In genomic region chr14:33333833-33334232, GRCm38 (mm10) we compare ENCODE assay signal across 10 mouse cellular contexts.
DNase-seq lines count a peak whose midpoint lies in the region; ATAC-seq and TF ChIP-seq lines count a peak whose summit lies in the region.
"Had no signal": no experiment of that assay in that cellular context is flagged by ENCODE, and none has a peak within 500 bp of the region (broad histone marks: within the 10 kb centered on the region; RNA-seq: fewer than 3 reads in every experiment).

No protein-coding gene starts in this region.

- peak; percentile 87; the same call in 1 of the 2 replicates for TF ChIP-seq CTCF in testis, adult 2 months (IDR thresholded peaks at IDR 0.05; ENCODE audit: control insufficient read depth, insufficient read depth, insufficient replicate concordance, low read depth, low read length)

- H3K36me3 ChIP-seq in hindbrain, embryonic 10.5 days, result no peaks in the 10 kb centered on the region
- H3K36me3 ChIP-seq in hindbrain, embryonic 13.5 days, result no peaks in the 10 kb centered on the region
- no peaks in the 10 kb centered on the region for H3K36me3 ChIP-seq in testis, adult 2 months (ENCODE audit: control insufficient read depth, insufficient read depth, low read length)
- H3K36me3 ChIP-seq: heart, embryonic 15.5 days had no signal

- no peak for TF ChIP-seq POLR2A in testis, adult 2 months (IDR thresholded peaks at IDR 0.05; ENCODE audit: control insufficient read depth, low read depth, low read length)

- WGBS in hindbrain, embryonic 10.5 days, result 82% methylated on average over 4 of the region's 4 CpGs
- WGBS in hindbrain, embryonic 13.5 days, result 84% methylated on average over 4 of the region's 4 CpGs

- no peaks in the 10 kb centered on the region; the same call in 1 of the 2 replicates for H3K27me3 ChIP-seq in hindbrain, embryonic 10.5 days (ENCODE audit: insufficient read depth, poor library complexity, severe bottlenecking)
- 0 out of 2 replicates have a peak, but pooled peaks cover 3% of the 10 kb centered on the region for H3K27me3 ChIP-seq in hindbrain, embryonic 13.5 days
- no peaks in the 10 kb centered on the region for H3K27me3 ChIP-seq in testis, adult 2 months (ENCODE audit: control insufficient read depth, insufficient read depth, low read length)

- ATAC-seq in hindbrain, embryonic 13.5 days (ENCODE audit: low FRiP score), result no peak
- ATAC-seq in granulocyte monocyte progenitor cell, adult 5-6 weeks (replicated peaks; ENCODE audit: poor library complexity, severe bottlenecking), result peak; percentile 77

- no peak overlapping the region for H3K9ac ChIP-seq in hindbrain, embryonic 13.5 days
- H3K9ac ChIP-seq: heart, embryonic 15.5 days had no signal

- peak; percentile 45 for DNase-seq in hindbrain, embryonic 10.5 days (ENCODE audit: low spot score)
- no peak for DNase-seq in testis, postnatal 14 days (ENCODE audit: low spot score)
- no peak for DNase-seq in Muller cell, postnatal 12 days (ENCODE audit: inconsistent ontology term)
- DNase-seq in cerebellum, adult 9-11 months, result no peak
- no peak for DNase-seq in heart, adult 9 months (ENCODE audit: low spot score in 2 of 2)

- H3K4me1 ChIP-seq in hindbrain, embryonic 10.5 days (replicated peaks), result peaks cover 9% of the 10 kb centered on the region
- H3K4me1 ChIP-seq in hindbrain, embryonic 13.5 days (replicated peaks), result peaks cover 5% of the 10 kb centered on the region
- peaks cover 2% of the 10 kb centered on the region; the same call in 1 of the 2 replicates for H3K4me1 ChIP-seq in testis, adult 2 months (ENCODE audit: control insufficient read depth, insufficient read depth, low read length)

- H3K4me3 ChIP-seq in hindbrain, embryonic 10.5 days, result no peak overlapping the region
- H3K4me3 ChIP-seq in hindbrain, embryonic 13.5 days, result no peak overlapping the region
- H3K4me3 ChIP-seq in testis, adult 2 months (ENCODE audit: control insufficient read depth, low read depth, low read length), result no peak overlapping the region
- H3K4me3 ChIP-seq: heart, embryonic 15.5 days had no signal

- no peak overlapping the region for H3K27ac ChIP-seq in hindbrain, embryonic 10.5 days
- no peak overlapping the region for H3K27ac ChIP-seq in hindbrain, embryonic 13.5 days
- H3K27ac ChIP-seq in testis, adult 2 months (ENCODE audit: control insufficient read depth, insufficient read depth, low read depth, low read length), result no peak overlapping the region
- H3K27ac ChIP-seq: heart, embryonic 15.5 days; macrophage had no signal

- H3K9me3 ChIP-seq in hindbrain, embryonic 10.5 days, result no peaks in the 10 kb centered on the region
- H3K9me3 ChIP-seq in hindbrain, embryonic 13.5 days, result no peaks in the 10 kb centered on the region
- H3K9me3 ChIP-seq: heart, embryonic 15.5 days had no signal

- H3K4me2 ChIP-seq in hindbrain, embryonic 13.5 days, result no peak overlapping the region
- H3K4me2 ChIP-seq: heart, embryonic 15.5 days had no signal
